Mouse (Mus musculus): Measurements from ENCODE around the gene Supt4a. TPM values are rescaled to one million over a fixed set of nuclear protein-coding genes. Genes with fewer than 3 reads are reported as not detected.

The Supt4a gene
- polyA plus RNA-seq, 1 experiment from 2014 or later: 163 TPM

GRCm38 (mm10) chr11:87747312-87747711 lies 10.0 kb downstream of the Supt4a start:
- peaks cover 3% of the 10 kb centered on the region; the same call in 1 of the 2 replicates for H3K36me3 ChIP-seq (ENCODE audit: control insufficient read depth, insufficient read depth, low read length)
- DNase-seq (ENCODE audit: low spot score, missing footprints): peak; percentile 12
- no peaks in the 10 kb centered on the region for H3K27me3 ChIP-seq (ENCODE audit: control insufficient read depth, insufficient read depth, low read length)
- 82% methylated on average over 5 of the region's 5 CpGs for WGBS
- no peak overlapping the region for H3K4me2 ChIP-seq
- H3K9ac ChIP-seq (ENCODE audit: low read length): no peak overlapping the region
- H3K4me3 ChIP-seq (ENCODE audit: low read depth, low read length): no peak overlapping the region
- H3K9me3 ChIP-seq (ENCODE audit: control insufficient read depth, low read length): no peaks in the 10 kb centered on the region
- no peak overlapping the region for H3K27ac ChIP-seq (ENCODE audit: low read depth, low read length)
- no peak for ATAC-seq (ENCODE audit: low FRiP score)
- no peaks in the 10 kb centered on the region for H3K4me1 ChIP-seq (ENCODE audit: control insufficient read depth, insufficient read depth, low read length)

DNA sequence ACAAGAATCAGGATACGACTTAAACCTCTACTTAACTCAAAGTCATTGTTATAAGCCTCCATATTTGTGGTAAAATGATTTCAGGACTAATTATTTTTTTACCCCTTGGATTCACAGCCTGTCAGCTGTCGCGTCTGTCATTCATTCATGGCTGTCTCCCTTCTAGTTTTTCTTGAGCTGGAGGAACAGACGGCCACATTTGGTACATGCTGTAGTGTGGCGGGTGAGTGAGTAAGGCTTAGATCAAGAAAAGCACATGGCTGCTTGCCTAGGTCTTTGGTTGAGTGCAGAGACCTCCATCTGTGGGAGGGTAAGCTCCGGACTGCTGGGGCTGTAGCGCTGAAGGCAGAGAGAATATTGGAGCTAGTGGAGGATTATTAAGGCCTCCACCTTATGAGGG lies 10.4 kb downstream of the Supt4a start:
- H3K9me3 ChIP-seq (ENCODE audit: control insufficient read depth, low read length): no peaks in the 10 kb centered on the region
- H3K27ac ChIP-seq (ENCODE audit: low read depth, low read length): no peak overlapping the region
- no peak overlapping the region for H3K9ac ChIP-seq (ENCODE audit: low read length)
- WGBS: 92% methylated on average over 7 of the region's 7 CpGs
- H3K27me3 ChIP-seq (ENCODE audit: control insufficient read depth, insufficient read depth, low read length): no peaks in the 10 kb centered on the region
- DNase-seq (ENCODE audit: low spot score, missing footprints) (peak; percentile 26), ATAC-seq (ENCODE audit: low FRiP score) (no peak)
- H3K4me2 ChIP-seq: no peak overlapping the region
- no peak overlapping the region for H3K4me3 ChIP-seq (ENCODE audit: low read depth, low read length)
- no peaks in the 10 kb centered on the region for H3K4me1 ChIP-seq (ENCODE audit: control insufficient read depth, insufficient read depth, low read length)
- peaks cover 3% of the 10 kb centered on the region; the same call in 1 of the 2 replicates for H3K36me3 ChIP-seq (ENCODE audit: control insufficient read depth, insufficient read depth, low read length)

GRCm38 (mm10) chr11:87748132-87749119 lies 11.1 kb downstream of the Supt4a start:
- no peak overlapping the region for H3K4me2 ChIP-seq
- no peaks in the 10 kb centered on the region for H3K4me1 ChIP-seq (ENCODE audit: control insufficient read depth, insufficient read depth, low read length)
- H3K9me3 ChIP-seq (ENCODE audit: control insufficient read depth, low read length): no peaks in the 10 kb centered on the region
- no peak overlapping the region for H3K27ac ChIP-seq (ENCODE audit: low read depth, low read length)
- peaks cover 3% of the 10 kb centered on the region; the same call in 1 of the 2 replicates for H3K36me3 ChIP-seq (ENCODE audit: control insufficient read depth, insufficient read depth, low read length)
- ATAC-seq (ENCODE audit: low FRiP score) (no peak), DNase-seq (ENCODE audit: low spot score, missing footprints) (peak; percentile 80)
- no peaks in the 10 kb centered on the region for H3K27me3 ChIP-seq (ENCODE audit: control insufficient read depth, insufficient read depth, low read length)
- H3K4me3 ChIP-seq (ENCODE audit: low read depth, low read length): no peak overlapping the region
- no peak overlapping the region for H3K9ac ChIP-seq (ENCODE audit: low read length)
- WGBS: 39% methylated on average over 19 of the region's 19 CpGs

- 65% methylated on average over 18 of the region's 18 CpGs for WGBS
- peak; percentile 60 for DNase-seq (ENCODE audit: low spot score, missing footprints)
- no peaks in the 10 kb centered on the region for H3K27me3 ChIP-seq (ENCODE audit: control insufficient read depth, insufficient read depth, low read length)
Measured at GRCm38 (mm10) chr11:87749192-87750042, 12.1 kb downstream of the Supt4a start.

DNA sequence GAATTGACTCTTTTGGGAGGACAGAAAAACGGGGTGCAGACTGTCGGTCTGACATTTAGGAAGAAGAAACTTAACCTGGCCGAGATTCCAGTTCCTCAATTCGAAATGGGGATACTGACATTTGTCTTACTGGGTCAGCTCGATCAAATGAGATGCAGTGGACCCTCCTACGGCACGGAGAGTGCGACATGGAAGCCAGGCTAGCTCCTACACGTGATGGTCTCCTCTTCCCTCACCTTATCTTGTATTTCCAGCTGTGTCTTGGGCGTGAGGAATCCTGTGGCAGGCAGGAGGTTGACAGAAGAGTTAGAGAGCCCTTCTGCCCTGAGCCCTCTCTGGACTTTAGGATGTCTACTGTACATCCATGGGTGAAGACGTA lies 12.7 kb downstream of the Supt4a start:
- no peak for ATAC-seq (ENCODE audit: low FRiP score)
- H3K27ac ChIP-seq (ENCODE audit: low read depth, low read length): no peak overlapping the region

More at GRCm38 (mm10) chr11:87749192-87750042, 12.1 kb downstream of the Supt4a start:
- Histone ChIP-seq H3K9me3 (ENCODE audit: control insufficient read depth, low read length) (no peaks in the 10 kb centered on the region), H3K4me1 (ENCODE audit: control insufficient read depth, insufficient read depth, low read length) (no peaks in the 10 kb centered on the region), H3K27ac (ENCODE audit: low read depth, low read length) (no peak overlapping the region), H3K4me3 (ENCODE audit: low read depth, low read length) (no peak overlapping the region), H3K9ac (ENCODE audit: low read length) (no peak overlapping the region), H3K4me2 (no peak overlapping the region), H3K36me3 (ENCODE audit: control insufficient read depth, insufficient read depth, low read length) (no peaks in the 10 kb centered on the region)
- no peak for ATAC-seq (ENCODE audit: low FRiP score)

DNA sequence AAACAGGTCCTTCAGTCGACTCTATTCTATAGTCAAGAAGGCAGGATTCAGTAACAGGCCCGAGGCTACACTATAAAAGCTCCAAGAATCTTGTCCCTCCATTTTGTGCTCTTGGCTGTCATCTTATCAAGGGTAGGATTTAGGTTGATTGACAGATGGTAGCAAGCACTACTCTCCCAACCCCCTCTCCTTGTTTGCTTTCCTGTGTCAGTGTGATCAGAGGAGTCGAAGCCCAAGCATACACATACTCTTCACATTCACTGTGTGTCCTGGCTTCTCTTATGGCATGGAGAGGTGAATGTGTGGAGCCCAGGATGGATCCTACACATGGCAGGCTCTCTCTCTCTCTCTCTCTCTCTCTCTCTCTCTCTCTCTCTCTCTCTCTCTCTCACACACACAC lies 13.2 kb downstream of the Supt4a start:
- no peak overlapping the region for H3K4me3 ChIP-seq (ENCODE audit: low read depth, low read length)
- H3K9me3 ChIP-seq (ENCODE audit: control insufficient read depth, low read length): no peaks in the 10 kb centered on the region
- H3K36me3 ChIP-seq (ENCODE audit: control insufficient read depth, insufficient read depth, low read length): no peaks in the 10 kb centered on the region
- ATAC-seq (ENCODE audit: low FRiP score) (no peak), DNase-seq (ENCODE audit: low spot score, missing footprints) (no peak)
- H3K27me3 ChIP-seq (ENCODE audit: control insufficient read depth, insufficient read depth, low read length): no peaks in the 10 kb centered on the region
- no peaks in the 10 kb centered on the region for H3K4me1 ChIP-seq (ENCODE audit: control insufficient read depth, insufficient read depth, low read length)
- no peak overlapping the region for H3K4me2 ChIP-seq
- no peak overlapping the region for H3K27ac ChIP-seq (ENCODE audit: low read depth, low read length)
- no peak overlapping the region for H3K9ac ChIP-seq (ENCODE audit: low read length)
- 69% methylated on average over 3 of the region's 3 CpGs for WGBS

More for the DNA sequence above, 12.7 kb downstream of the Supt4a start:
- Histone ChIP-seq H3K4me1 (ENCODE audit: control insufficient read depth, insufficient read depth, low read length) (no peaks in the 10 kb centered on the region), H3K27me3 (ENCODE audit: control insufficient read depth, insufficient read depth, low read length) (no peaks in the 10 kb centered on the region), H3K4me3 (ENCODE audit: low read depth, low read length) (no peak overlapping the region), H3K9ac (ENCODE audit: low read length) (no peak overlapping the region), H3K4me2 (no peak overlapping the region), H3K36me3 (ENCODE audit: control insufficient read depth, insufficient read depth, low read length) (no peaks in the 10 kb centered on the region), H3K9me3 (ENCODE audit: control insufficient read depth, low read length) (no peaks in the 10 kb centered on the region)
- DNase-seq (ENCODE audit: low spot score, missing footprints): peak; percentile 53
- 81% methylated on average over 11 of the region's 11 CpGs for WGBS

DNA sequence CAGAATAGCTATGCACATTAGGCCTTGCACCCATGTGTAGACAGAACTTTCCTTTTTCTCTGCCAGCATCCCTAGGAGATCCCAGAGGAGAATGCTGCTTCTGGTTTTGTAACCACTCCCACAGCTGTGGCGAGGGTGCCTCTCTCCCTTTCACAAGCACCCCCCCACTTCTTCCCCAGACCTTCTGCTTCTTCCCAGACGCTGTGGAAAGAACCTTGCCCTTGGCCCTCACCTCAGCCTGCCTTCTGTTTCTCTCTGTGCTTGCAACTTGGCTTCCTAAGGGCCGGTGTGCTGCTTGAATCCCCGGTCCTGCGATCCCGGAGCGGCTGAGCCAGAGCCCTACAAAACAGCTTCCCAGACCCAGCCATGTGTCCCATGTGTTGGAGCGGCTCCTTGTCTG lies 13.7 kb downstream of the Supt4a start:
- Histone ChIP-seq H3K27me3 (ENCODE audit: control insufficient read depth, insufficient read depth, low read length) (no peaks in the 10 kb centered on the region), H3K27ac (ENCODE audit: low read depth, low read length) (no peak overlapping the region), H3K36me3 (ENCODE audit: control insufficient read depth, insufficient read depth, low read length) (no peaks in the 10 kb centered on the region), H3K9ac (ENCODE audit: low read length) (no peak overlapping the region), H3K4me1 (ENCODE audit: control insufficient read depth, insufficient read depth, low read length) (no peaks in the 10 kb centered on the region), H3K4me3 (ENCODE audit: low read depth, low read length) (no peak overlapping the region), H3K9me3 (ENCODE audit: control insufficient read depth, low read length) (no peaks in the 10 kb centered on the region), H3K4me2 (no peak overlapping the region)
- 86% methylated on average over 8 of the region's 8 CpGs for WGBS
- ATAC-seq (ENCODE audit: low FRiP score) (no peak), DNase-seq (ENCODE audit: low spot score, missing footprints) (peak; percentile 26)

DNA sequence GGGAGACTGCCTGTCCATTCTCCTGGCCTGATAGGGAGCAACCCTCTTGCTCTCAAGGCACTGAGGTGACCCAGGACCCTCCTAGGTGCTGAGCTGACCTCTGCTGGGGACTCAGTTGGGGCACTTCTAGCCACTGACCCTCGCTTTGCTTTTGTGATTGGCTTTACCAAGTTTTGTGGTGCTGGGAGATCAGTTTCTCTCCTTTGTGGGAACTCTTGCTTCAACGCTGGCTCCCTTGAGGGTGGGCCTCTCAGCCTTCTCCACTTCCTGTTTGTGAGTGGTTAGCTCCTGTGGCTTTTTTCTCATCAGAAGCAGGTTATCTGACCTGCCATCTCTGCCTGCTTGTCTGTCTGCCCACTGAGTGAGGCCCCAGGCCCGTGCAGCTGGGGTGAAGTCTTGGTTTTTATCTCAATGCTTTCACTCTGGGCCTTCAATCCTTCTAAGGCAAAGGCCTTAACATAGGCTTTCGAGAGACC lies 14.2 kb downstream of the Supt4a start:
- Histone ChIP-seq H3K27me3 (ENCODE audit: control insufficient read depth, insufficient read depth, low read length) (no peaks in the 10 kb centered on the region), H3K4me1 (ENCODE audit: control insufficient read depth, insufficient read depth, low read length) (no peaks in the 10 kb centered on the region), H3K27ac (ENCODE audit: low read depth, low read length) (no peak overlapping the region), H3K9ac (ENCODE audit: low read length) (no peak overlapping the region), H3K4me3 (ENCODE audit: low read depth, low read length) (no peak overlapping the region), H3K9me3 (ENCODE audit: control insufficient read depth, low read length) (no peaks in the 10 kb centered on the region), H3K36me3 (ENCODE audit: control insufficient read depth, insufficient read depth, low read length) (no peaks in the 10 kb centered on the region), H3K4me2 (no peak overlapping the region)
- DNase-seq (ENCODE audit: low spot score, missing footprints) (peak; percentile 23), ATAC-seq (ENCODE audit: low FRiP score) (no peak)
- 77% methylated on average over 4 of the region's 4 CpGs for WGBS
